Mouse (Mus musculus) bone marrow macrophage, adult 2 months (primary cell): ENCODE measurements around the gene Tbl1xr1.

Experiments
- CTCF ChIP-seq: IDR thresholded peaks from 2 replicates; pipeline ENCODE4 v1.5.1; 2012; ENCODE audit warnings: low read depth, mild to moderate bottlenecking, low read length, moderate library complexity
- POLR2A ChIP-seq: IDR thresholded peaks from 2 replicates; pipeline ENCODE4 v1.6.1; 2012; ENCODE audit warnings: mild to moderate bottlenecking, low read depth, low read length, borderline replicate concordance

DNA sequence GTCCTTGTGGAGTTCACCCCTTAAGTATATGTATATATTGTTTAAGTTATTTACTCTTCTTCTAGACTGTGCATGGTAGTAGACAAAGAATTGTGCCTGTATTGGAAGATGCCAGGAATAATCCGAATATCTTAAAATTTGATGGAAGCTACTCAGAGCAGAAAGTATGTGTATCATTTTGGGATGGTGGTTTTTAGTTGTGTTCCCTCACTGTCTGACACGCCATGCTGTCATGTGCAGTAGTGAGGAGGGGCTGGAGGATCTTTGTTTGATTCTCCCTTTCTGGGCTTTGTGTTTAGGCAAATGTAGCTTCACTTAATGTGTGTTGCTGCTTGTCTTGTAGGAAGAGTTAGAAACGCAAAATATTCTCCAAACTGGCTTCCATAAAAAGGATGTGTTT lies 39.2 kb downstream of the Tbl1xr1 start:
- TF ChIP-seq CTCF, result no peak
- no peak for TF ChIP-seq POLR2A
